Mouse (Mus musculus) left cerebral cortex, adult 8-10 months (tissue): Measurements from ENCODE around the gene Tiam1. TPM values are rescaled to one million over a fixed set of nuclear protein-coding genes. Genes with fewer than 3 reads are reported as not detected.
A peak's percentile ranks its signal among the peaks of the same experiment; 100 is the strongest.

ENCODE experiments used
- DNase-seq, 2 experiments: peaks; one replicate each; pipeline ENCODE4 v3.0.0; 2022; ENCODE audit warnings: low spot score in 2 of 2
- total RNA-seq, 4 experiments: library from RNA; stranded (reverse); gene quantifications; 2 replicates each; pipeline ENCODE4 v1.2.4; 2022

Tiam1 gene
- total RNA-seq, 4 experiments from 2014 or later, result 96.3 to 147 (median 119) TPM

DNA sequence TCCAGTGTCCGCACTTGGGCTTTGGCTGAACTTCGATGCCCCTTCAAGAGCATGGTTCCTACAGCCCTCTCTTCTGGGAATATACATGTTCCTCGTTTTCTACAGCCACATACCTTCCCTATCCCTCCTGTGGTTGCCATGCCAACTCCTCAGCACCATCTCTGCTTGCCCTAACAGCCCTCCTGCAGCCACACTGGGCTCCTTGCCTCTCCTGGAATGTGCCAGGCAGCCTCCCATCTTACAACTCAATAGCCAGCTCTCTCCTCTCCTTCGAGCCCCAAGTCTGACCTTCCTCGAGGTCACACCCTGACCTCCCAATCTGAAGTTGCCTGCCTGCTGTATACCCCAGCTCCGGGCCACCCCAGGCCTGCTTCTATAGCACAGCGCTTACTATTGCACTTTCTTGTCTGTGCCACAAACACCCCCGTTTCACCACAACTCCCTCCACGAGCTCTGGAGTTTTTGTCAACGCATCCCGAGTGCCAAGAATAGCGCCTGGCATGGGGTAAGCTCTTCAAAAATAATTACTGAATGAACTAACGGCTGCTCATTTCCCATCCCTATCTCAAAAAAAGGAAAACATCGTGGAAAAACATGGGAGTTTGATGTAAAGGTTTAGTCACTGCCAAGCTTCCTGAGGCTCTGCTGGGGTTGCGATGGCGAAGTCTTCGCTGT lies 252.9 kb downstream of the Tiam1 start:
- DNase-seq, result no peak

DNA sequence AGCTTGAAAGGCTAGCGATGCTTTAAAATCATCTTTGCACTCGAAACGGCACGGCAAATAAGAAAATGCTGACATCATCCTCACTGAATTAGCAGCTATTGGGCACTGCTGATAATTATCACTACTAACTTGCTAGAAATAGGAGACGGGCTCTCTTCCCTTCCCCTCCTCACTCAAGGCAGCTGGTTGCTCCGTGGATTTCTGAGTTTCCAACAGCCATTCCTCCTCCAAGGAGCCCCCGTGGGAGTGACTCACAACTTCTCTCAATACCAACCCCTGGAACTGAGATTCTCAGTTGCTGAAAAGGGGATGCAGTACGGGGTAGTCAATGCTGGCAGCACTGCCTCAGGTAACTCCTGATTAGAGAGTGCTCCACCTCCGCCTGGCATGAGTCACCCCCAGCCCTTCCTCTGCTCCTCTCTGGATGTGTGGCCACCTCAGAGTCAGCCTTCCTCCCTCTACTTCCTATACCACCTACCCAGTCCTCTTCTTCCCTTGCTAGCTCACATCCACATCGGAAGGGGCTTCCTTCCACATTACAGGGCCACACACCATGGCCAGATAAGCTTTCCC lies 253.6 kb downstream of the Tiam1 start:
- no peak for DNase-seq

- no peak for DNase-seq
Observed at GRCm38 (mm10) chr16:89886561-89886960, 257.0 kb downstream of the Tiam1 start.

- DNase-seq, result no peak
Observed at GRCm38 (mm10) chr16:89885661-89886060, 257.9 kb downstream of the Tiam1 start.

DNA sequence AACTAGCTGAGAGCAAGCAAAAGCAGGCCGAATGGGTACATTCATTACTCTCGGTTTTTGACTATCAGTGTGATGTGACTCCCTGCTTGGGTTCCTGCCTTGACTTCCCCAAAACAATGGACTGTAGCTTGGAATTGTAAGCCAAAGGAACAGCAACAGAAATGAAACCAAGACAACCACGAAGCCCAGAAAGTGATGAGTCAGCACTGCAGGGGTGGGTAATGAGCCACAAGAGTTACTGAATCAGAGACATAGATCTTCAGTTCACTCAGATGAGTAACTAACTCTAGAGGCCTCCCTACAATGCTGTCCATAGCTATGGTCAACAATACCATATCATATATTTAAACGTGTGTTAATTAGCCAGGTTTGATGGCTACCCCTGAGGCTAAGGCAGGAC lies 259.7 kb downstream of the Tiam1 start:
- DNase-seq, result no peak

DNA sequence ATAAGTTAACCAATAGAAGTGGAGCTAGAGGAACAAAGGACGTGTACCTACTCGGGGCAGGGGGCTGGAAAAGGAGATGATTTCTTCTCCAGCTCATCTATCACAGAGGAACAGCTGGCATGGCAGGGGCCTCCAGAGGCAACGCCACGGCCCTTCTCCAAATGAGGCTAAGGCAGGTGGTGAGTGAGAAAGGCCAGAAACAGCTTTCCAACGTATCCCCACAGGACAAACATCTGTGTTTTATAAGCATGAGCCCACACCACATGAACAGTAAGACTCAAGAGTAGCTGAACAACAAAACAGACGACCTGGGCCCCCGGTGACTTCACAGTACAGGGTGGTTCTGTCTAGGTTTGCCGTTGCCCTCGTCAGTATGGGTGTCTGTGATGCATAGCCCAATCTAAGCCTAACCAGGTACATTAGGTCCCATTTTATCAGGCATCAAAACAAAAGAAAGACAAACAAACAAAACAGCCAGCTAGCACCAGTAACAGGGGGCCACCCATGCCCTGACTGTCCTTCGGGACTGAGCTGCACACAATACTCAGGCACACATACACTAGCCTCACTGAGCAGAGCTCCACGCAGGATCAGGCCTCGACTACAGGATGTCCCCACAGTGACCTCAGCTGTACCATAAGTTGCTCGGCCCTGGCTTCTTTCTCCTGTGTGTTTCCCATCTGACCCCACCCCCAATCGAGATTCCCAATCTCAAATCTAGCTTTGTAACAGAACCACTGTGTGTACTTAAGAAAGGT lies 260.9 kb downstream of the Tiam1 start:
- no peak for DNase-seq

DNA sequence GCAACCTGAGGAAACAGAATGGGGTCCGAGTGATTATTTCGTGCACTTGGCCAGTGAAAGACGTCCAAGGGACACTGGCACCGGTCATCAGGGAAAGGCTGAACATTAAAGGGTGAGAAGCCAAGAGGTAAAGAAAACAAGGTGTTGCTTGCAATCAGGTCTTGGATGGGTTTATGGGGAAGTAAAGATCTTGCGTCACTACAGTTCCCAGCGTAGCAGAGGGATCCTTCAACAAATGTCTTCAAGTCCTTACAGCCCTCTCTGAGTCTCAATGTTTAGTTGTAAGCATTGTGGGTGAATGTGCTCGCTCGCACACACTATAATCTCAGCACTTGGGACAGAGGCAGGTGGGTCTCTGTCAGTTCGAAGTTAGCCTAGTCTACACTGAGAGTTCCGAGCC lies 266.4 kb downstream of the Tiam1 start:
- DNase-seq, result no peak

GRCm38 (mm10) chr16:89876079-89876478 lies 267.5 kb downstream of the Tiam1 start:
- DNase-seq, result no peak

DNA sequence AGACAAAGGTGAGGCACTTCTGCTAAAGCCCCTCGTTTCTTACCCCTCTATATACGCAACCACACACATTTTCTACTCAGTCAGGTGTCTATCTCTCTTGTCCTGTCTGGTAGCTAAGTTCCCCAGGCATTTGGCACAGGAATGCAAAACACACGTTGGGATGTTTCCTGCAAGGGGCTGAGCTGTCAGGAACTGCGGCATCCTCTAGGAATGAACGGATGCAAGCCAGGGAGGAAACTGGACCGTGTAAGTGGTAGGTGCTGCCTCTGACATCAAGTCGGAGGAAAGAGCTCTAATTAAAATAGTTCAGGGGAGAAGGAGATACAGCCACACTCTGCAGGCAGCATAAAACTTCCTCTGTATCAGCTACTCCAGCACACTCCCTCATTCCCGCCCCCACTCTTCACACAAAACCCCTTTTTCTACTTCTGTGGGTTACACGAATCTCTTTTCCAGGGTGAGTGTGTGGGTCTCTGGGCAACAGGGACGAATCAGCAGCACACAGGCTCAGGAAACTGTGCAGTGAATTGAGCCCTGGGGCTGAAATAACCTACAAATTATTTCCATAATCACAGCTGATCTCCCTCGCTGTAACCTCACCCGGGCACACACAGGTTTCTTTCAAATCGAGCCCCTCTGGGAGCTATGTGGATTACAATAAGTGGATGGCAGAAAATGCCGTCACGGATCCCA lies 269.4 kb downstream of the Tiam1 start:
- peak in 1 of 2 experiments; percentile 50 for DNase-seq

- no peak for DNase-seq
Observed at GRCm38 (mm10) chr16:89872011-89872942, 271.3 kb downstream of the Tiam1 start.

DNA sequence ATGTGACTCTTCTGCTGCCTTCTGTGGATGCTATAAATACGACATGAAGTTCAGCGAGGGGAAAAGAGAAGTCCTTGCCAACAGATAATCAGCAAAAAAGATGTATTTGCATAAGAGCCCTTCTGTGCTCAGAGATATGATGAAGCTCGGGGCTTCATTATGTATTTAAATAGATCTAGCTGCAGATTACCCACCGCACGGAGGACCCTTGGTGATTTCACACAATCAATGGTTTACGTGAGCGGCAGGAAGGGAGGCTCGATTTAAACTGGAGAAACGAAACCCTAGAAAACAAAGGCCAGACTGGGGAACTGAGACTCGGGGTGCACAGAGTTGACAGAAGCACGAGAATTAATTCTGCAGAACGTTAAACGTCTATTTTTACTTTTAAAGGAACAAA lies 272.2 kb downstream of the Tiam1 start:
- no peak for DNase-seq

GRCm38 (mm10) chr16:89870059-89870458 lies 273.5 kb downstream of the Tiam1 start:
- no peak for DNase-seq

DNA sequence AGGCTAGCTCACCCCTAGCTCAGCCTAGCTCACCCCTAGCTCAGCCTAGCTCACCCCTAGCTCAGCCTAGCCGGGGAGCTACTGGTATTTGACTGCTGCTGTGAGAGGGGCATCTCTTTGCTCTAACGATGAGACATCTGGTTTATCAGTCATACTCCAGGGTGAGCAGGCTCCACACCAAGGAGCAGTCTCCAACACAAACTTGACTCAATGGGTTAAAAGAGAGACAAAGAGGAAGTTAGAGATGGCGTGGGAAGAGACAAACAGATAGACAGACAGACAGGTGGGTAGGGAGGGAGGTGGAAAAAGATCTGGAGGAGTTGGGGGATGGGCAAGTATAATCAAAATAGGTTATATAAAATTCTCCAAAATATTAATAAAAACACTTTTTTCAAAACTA lies 275.1 kb downstream of the Tiam1 start:
- no peak for DNase-seq

DNA sequence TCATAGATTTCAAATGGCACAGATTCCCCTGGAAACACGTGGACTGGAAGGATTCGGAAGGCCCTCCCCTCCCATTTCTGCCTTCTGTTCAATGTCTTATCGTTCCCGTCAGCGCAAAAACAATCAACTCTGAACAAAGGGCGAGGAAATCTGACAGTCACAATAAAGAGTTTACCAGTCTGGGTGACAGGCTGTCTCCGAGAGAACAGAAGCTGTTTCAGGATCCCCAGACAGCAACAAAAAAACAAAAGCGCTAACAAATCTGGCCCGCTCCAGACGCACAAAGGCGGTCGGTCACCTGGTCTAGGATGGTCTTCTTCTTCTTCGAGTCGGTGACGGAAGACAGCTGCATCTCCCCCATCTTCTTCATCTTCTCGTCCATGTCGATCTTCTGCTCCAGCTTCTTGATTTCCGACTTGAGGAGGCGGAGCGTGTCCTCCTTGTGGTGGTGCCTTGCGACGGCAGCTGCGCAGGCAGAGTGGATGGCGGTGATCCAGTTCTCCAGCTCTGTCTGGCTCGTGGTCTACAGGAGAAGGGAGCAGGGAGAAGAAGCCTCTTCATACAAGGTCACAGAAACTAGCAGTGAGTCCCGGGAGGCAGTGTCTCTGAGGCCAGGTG lies 276.2 kb downstream of the Tiam1 start:
- peak in 1 of 2 experiments; percentile 48 for DNase-seq

DNA sequence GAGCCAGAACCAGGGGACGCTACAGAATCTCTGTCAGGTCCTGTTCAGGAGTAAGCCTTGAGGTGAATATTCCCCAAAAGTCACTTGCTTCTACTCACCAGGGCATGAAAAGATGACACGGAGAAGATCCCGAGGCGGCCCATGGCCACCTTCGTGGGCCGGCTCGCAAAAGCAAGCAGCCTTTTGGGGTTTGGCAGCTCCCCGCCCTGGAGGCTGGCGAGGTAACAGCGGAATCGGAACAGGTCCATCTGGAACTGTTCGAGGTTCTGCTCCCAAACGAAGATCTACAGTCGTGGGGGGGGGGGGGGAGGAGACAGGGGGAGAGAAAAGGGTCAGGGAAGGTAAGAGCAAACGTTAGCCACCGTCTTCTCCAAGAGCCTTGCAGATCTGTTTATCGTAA lies 278.4 kb downstream of the Tiam1 start:
- DNase-seq, result no peak

DNA sequence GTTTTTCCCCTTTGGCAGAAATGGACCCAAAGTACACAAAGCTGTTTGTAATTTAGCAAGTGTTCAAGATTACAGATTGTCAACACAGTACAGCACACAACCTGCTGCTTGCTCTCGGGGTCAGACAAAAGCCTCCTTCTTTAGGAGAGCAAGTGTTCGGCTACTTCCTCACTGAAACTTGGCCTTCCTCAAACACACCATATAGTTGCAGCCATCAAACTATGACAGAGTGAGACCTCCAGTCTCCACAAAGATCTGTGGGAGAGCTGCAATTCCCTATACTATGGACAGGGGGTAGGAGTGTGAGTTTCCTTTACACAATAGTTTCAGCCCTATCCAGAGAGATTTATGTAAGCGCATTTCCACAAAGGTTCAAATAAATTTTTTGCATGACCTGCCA lies 278.9 kb downstream of the Tiam1 start:
- no peak for DNase-seq

GRCm38 (mm10) chr16:89863264-89863663 lies 280.3 kb downstream of the Tiam1 start:
- no peak for DNase-seq

GRCm38 (mm10) chr16:89861531-89861930 lies 282.0 kb downstream of the Tiam1 start:
- DNase-seq, result no peak

DNA sequence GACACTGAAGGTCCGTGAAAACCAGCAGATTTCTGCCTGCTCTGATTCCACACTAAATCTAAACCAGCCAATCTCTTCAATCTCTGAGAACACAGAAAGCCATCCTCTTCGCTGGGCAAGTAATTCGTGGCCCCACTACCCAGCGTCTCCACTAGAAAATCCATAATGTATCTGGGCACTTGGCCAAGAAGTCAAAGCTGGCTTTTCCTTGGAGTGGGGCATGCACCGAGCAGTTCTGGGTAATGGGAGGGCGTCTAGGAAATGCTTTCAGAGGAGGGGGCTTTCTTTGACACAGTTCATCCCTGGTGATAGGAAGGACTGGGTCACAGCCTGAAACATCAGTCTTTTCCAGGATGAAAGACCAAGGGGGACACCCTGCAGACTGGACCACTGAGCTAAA lies 282.9 kb downstream of the Tiam1 start:
- DNase-seq, result no peak

- DNase-seq, result no peak
Observed at GRCm38 (mm10) chr16:89857666-89858065, 285.9 kb downstream of the Tiam1 start.

GRCm38 (mm10) chr16:89854731-89855130 lies 288.8 kb downstream of the Tiam1 start:
- no peak for DNase-seq
